Mouse (Mus musculus): Measurements from ENCODE around the gene Sh3d21.

DNA sequence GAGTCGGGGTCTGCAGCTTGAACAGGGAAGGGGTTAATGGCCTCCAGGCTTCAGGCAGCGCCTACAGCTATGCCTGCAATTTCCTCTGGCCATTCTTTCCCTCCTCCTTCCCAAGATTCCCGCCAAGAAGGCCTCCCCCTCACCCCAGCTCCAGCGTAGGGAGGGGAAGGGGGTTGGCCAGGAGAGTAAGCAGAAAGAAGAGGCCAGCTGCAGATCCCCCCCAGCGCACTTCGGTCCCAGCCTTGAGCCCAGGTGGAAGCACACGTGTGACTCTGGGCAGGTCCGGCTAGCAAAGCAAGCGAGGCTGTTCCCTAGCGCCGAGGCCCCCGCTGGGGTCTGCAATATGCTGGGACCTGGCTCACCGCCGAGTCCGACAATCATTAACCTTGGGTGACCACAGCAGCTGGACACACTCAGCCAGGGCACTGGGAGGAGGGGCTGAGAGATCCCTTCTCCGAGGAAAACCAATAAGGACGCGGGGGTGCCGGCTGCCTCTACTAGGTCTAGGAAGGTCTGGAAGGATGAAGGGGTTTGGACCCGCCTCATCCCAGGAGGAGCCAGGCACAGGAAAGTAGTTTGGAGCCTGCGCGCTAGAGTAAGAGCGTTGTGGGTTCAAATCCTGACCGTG, 15.6 kb downstream of the Sh3d21 start, which contains the start of gene Eva1b:
- TF ChIP-seq CTCF (IDR thresholded peaks at IDR 0.05; ENCODE audit: control insufficient read depth, insufficient read depth, low read length) (no peak), POLR2A (IDR thresholded peaks at IDR 0.05; ENCODE audit: borderline replicate concordance, control insufficient read depth, low read depth, low read length) (no peak)
